Mouse (Mus musculus): ENCODE measurements at regions not wholly inside any gene's neighbourhood (a gene's known extent, or its start where the extent isn't known, plus 50 kb on each side); places are given as distances from the start of the nearest gene placed in this dataset.

- in situ Hi-C loops (cut with MboI, MseI): no loop called here
Observed at GRCm38 (mm10) chr9:31582947-31583346, 118.7 kb upstream of the Tmem45b start.

GRCm38 (mm10) chr9:31578506-31579173 lies 114.4 kb upstream of the Tmem45b start:
- in situ Hi-C loops (cut with MboI, MseI): no loop called here

- in situ Hi-C loops (cut with MboI, MseI): no loop called here
Observed at GRCm38 (mm10) chr9:31577066-31577465, 112.8 kb upstream of the Tmem45b start.

DNA sequence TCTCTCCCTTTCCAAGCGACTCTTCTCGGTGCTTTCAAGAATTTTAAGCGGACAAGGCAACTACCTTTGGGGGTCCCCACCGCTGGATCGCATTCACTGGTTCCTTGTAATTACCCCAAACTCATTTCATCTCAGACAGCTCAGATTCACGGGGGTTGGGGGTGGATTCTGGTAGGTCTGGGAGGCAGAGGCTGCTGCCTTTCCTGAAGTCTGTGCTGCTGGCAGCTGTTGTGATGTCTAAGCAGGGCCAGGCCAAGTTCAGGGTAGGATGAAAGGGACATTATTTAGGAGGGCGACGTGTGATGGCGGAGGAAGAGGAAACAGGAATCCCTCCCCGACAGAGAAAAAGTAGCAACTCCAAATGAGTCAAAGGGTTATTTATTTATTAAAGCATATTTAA lies 102.8 kb upstream of the Tmem45b start:
- in situ Hi-C loops (cut with MboI, MseI): loop anchor here (25.0 kb wide), 1 partner anchor 595 kb away; no protein-coding TSS in a partner anchor

GRCm38 (mm10) chr9:31566257-31567007 lies 102.2 kb upstream of the Tmem45b start:
- in situ Hi-C loops (cut with MboI, MseI): loop anchor here (25.0 kb wide), 1 partner anchor 596 kb away; no protein-coding TSS in a partner anchor

GRCm38 (mm10) chr9:31564996-31565773 lies 100.9 kb upstream of the Tmem45b start:
- in situ Hi-C loops (cut with MboI, MseI): loop anchor here (25.0 kb wide), 1 partner anchor 597 kb away; no protein-coding TSS in a partner anchor

DNA sequence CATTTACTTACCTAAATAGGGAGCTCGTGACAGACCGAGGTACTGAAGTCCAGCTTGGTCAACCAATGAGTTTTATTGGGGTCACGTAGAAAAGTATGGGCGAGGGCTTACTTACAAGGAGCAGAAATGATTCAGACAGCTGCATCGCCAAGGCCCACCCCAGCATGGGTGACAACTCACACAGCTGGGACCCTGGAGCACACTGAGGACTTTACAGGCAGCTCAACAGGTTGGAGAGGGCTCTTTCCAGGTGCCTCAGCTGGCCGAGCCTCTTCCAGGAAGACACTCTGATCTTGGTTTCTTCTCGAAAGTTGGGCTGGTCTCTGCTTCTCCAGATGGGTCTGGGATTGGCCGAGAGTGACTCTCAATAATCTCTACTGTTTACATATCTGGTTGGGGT lies 99.3 kb upstream of the Tmem45b start:
- in situ Hi-C loops (cut with MboI, MseI): loop anchor here (25.0 kb wide), 1 partner anchor 599 kb away; no protein-coding TSS in a partner anchor

DNA sequence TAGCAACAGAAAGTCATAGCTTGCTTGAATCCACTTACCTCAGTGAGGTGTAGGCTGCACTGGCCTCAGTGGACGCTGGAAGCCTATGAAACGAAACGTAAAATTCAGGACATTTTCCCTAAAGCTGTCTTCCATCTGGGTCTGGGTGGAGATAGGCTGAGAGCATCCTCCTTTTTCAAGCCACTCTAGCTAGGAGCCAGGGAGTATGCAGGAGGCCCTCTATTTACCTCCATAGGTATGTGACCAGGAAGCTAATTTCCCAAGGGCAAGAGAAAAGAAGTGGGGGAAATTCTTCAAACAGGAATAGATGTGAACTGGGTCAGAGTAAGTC lies 95.9 kb upstream of the Tmem45b start:
- in situ Hi-C loops (cut with MboI, MseI): loop anchor here (25.0 kb wide), 1 partner anchor 602 kb away; no protein-coding TSS in a partner anchor

GRCm38 (mm10) chr9:31559506-31560225 lies 95.4 kb upstream of the Tmem45b start:
- in situ Hi-C loops (cut with MboI, MseI): loop anchor here (5.0 to 25.0 kb wide), 2 partner anchors 373 to 603 kb away; no protein-coding TSS in a partner anchor

DNA sequence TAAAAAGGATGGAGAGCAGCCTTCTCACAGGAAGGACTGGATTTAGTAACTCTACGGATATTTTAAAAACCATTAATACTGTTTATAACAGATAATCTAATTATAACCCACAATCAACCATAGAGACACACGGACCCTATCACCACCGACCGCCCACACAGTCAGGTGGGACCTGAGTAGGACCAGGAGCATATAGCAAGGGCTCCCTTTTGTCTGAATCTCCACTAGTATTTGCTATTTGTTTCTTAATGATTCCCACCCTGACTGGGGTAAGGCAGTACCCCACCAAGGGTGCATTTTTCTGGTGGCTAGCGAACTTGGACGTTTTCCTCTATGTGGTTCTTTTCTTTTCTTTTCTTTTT lies 79.4 kb upstream of the Tmem45b start:
- in situ Hi-C loops (cut with MboI, MseI): loop anchor here (10.0 kb wide), 1 partner anchor 419 kb away; no protein-coding TSS in a partner anchor

DNA sequence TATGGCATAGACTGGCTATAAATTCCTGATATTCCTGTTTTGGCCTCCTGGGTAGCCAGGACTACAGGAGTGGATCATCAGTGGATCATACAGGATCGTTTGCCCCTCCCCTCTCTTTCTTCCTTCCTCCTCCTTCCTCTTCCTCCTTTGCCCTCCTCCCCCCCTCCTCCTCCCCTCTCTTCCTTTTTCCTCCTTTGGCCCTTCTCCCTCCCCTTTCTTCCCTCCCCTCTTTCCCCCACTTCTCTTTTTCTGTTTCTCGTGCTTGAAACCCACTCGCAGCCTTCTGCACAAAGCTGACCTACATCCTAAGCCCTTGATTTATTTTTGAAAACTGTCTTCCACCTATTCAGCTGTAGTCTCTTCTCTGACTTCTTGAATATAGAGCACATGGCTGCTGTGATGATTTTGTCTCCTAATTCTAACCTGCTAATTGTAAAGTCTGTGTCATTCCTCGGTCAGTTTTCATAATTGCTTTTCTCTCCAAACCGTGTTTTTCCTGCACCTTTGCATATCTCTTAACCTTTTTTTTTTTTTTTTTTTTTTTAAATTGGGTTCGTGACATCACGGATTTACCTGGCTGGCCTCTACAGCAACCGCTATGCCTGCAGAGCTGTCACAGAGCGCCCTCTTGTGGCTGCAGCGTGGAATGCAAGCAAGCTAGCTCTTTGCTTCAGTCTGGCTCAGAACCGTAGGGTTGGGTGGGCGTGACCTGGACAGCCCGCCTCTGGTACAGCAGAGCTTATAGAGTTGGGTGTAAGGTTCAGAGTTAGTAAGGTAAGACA lies 78.8 kb upstream of the Tmem45b start:
- in situ Hi-C loops (cut with MboI, MseI): loop anchor here (10.0 kb wide), 1 partner anchor 418 kb away; no protein-coding TSS in a partner anchor

- in situ Hi-C loops (cut with MboI, MseI): loop anchor here (10.0 kb wide), 1 partner anchor 417 kb away; no protein-coding TSS in a partner anchor
Observed at GRCm38 (mm10) chr9:31541615-31542191, 77.4 kb upstream of the Tmem45b start.

DNA sequence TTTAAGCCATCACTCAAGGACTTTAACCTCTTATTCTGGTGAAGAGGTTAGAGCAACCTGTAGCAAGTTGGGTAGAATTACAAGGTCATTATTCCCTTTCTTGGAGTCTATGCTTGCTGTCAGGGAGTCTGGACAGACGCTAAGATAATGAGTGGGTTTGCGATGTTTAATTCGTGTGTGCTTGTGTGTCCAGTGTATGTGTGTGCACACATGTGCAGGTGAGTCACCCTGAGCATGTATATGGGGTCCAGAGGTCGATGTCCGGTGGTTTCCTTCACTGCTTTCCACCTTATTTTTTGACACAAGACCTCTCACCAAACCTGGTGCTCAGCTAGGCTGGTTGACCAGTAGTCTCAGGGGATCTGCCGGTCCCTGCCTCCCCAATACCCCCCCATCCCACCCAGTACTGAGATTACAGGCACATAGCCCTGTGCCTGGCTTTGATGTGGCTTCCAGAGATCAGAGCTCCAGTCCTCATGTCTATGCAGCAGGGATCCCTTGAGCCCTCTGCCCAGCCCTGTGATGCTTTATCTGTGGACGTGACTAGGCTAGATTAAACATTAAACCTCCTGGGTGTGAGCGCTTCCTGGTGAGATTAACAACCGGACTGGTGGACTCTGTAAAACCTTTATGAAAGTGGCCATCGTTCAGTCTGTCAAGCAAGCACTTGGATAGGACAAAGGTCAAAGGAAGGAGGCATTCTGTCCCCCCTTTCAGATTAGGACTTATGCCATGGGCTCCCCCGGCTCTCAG lies 74.4 kb upstream of the Tmem45b start:
- in situ Hi-C loops (cut with MboI, MseI): no loop called here

GRCm38 (mm10) chr9:31529021-31529420 lies 64.8 kb upstream of the Tmem45b start:
- in situ Hi-C loops (cut with MboI, MseI): no loop called here

- in situ Hi-C loops (cut with MboI, MseI): no loop called here
Observed at GRCm38 (mm10) chr9:31527216-31527615, 63.0 kb upstream of the Tmem45b start.
